Mouse (Mus musculus): ENCODE data around the gene Dvl1.

DNA sequence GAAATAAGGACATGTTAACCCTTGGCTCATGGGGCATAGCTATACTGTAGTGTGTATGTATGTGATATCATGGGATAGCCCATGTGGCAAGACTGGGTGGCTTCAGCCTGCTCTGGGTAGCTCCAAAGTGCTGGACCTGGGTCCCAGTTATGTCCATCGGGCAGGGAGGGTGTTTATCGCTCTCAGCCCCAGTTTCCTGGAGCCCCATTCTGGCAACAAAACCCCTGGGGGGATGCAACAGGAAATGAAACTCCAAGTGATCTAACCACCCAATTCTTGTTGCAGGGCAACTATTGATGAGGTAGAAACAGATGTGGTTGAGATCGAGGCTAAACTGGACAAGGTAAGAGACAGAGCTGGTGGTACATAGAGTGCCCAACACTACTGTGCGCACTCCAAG lies 48.6 kb downstream of the Dvl1 start:
- no peak for TF ChIP-seq POLR2A (IDR thresholded peaks at IDR 0.05; ENCODE audit: insufficient read depth, low read depth, low read length)
- TF ChIP-seq CTCF (IDR thresholded peaks at IDR 0.05; ENCODE audit: insufficient read depth, low read depth, low read length) = no peak
